ENCODE assay signal across 13 mouse cellular contexts in the genomic region with DNA sequence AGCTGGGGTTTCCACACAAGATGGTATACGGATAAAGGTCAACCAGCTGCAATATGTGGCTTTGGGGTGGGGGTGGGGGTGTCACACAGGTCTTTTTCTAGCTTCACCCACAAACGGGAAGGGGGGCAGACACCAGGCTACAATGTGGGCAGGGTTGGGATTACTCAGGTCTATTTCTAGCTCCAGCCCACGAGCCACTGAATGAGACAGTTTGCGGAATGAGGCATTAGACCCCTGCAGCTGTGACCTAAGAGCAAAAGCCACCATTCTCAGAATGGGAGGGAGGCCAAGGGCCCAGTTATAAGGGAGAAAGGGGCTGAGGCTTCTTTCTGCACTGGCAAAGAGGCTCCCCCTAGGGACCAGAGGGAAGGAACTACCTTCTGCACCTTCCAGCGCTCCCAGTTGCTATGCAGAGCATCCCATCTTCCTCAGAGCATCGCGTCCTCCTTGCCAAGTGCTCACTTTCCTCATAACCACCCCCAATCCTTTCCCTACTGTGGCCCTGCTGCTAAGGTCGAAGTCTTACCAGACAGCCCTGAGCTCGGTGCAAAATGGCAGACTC. TPM values are rescaled to one million over a fixed set of nuclear protein-coding genes. Genes with fewer than 3 reads are reported as not detected.
DNase-seq lines count a peak whose midpoint lies in the region; ATAC-seq and TF ChIP-seq lines count a peak whose summit lies in the region.
"Had no signal": no experiment of that assay in that cellular context is flagged by ENCODE, and none has a peak within 500 bp of the region (broad histone marks: within the 10 kb centered on the region; RNA-seq: fewer than 3 reads in every experiment).

No protein-coding gene starts in this region.

- H3K27me3 ChIP-seq in hindbrain, embryonic 10.5 days (ENCODE audit: insufficient read depth, poor library complexity, severe bottlenecking): no peaks in the 10 kb centered on the region
- no peaks in the 10 kb centered on the region for H3K27me3 ChIP-seq in hindbrain, embryonic 14.5 days (ENCODE audit: control insufficient read depth, insufficient read depth, low read length)
- H3K27me3 ChIP-seq in thymus, adult 2 months (ENCODE audit: control insufficient read depth, insufficient read depth, low read length): no peaks in the 10 kb centered on the region

- H3K9ac ChIP-seq in hindbrain, embryonic 14.5 days: no peak overlapping the region

- DNase-seq in hindbrain, embryonic 10.5 days (ENCODE audit: low spot score): no peak
- DNase-seq in hindbrain, embryonic 14.5 days (ENCODE audit: low spot score): no peak
- peak; percentile 9 for DNase-seq in thymus, postnatal 0 days (ENCODE audit: low spot score)
- DNase-seq in thymus, adult 2 months: no peak
- peak; percentile 17 for DNase-seq in ZHBTc4 (ENCODE audit: low read depth, low spot score)
- no peak for DNase-seq in right cerebral cortex, postnatal 14 days
- DNase-seq: adrenal gland, postnatal 10 days; heart, postnatal 36 days; kidney, postnatal 14 days; lung, adult 18-20 months had no signal

- peaks cover 90% of the 10 kb centered on the region for H3K4me1 ChIP-seq in hindbrain, embryonic 10.5 days (replicated peaks)
- H3K4me1 ChIP-seq in hindbrain, embryonic 14.5 days (replicated peaks; ENCODE audit: control insufficient read depth, insufficient read depth, low read length): peaks cover 21% of the 10 kb centered on the region
- peaks cover 5% of the 10 kb centered on the region; the same call in 1 of the 2 replicates for H3K4me1 ChIP-seq in thymus, adult 2 months (replicated peaks; ENCODE audit: control insufficient read depth, insufficient read depth, low read length)
- peaks cover 49% of the 10 kb centered on the region for H3K4me1 ChIP-seq in olfactory bulb, adult 2 months (ENCODE audit: control insufficient read depth, insufficient read depth, low read length)

- no peak overlapping the region for H3K4me3 ChIP-seq in hindbrain, embryonic 10.5 days
- H3K4me3 ChIP-seq in hindbrain, embryonic 14.5 days (replicated peaks; ENCODE audit: low read length): no peak overlapping the region
- no peak overlapping the region for H3K4me3 ChIP-seq in thymus, adult 2 months (ENCODE audit: control insufficient read depth, insufficient read depth, low read length)
- H3K4me3 ChIP-seq in olfactory bulb, adult 2 months (ENCODE audit: insufficient read depth, low read depth, low read length): no peak overlapping the region
- H3K4me3 ChIP-seq: heart, embryonic 10.5 days had no signal

- H3K36me3 ChIP-seq in hindbrain, embryonic 10.5 days: no peaks in the 10 kb centered on the region
- H3K36me3 ChIP-seq in hindbrain, embryonic 14.5 days (replicated peaks; ENCODE audit: control insufficient read depth, insufficient read depth): no peaks in the 10 kb centered on the region
- H3K36me3 ChIP-seq in thymus, adult 2 months (ENCODE audit: control insufficient read depth, insufficient read depth, low read length): no peaks in the 10 kb centered on the region
- H3K36me3 ChIP-seq: heart, embryonic 10.5 days had no signal

- no peak overlapping the region for H3K4me2 ChIP-seq in hindbrain, embryonic 14.5 days (replicated peaks)

- TF ChIP-seq POLR2A in thymus, adult 2 months (IDR thresholded peaks at IDR 0.05; ENCODE audit: control insufficient read depth, extremely low read depth, insufficient read depth, low read length, poor library complexity): no peak
- no peak for TF ChIP-seq POLR2A in olfactory bulb, adult 2 months (IDR thresholded peaks at IDR 0.05; ENCODE audit: insufficient read depth, low read depth, low read length)

- no peak for ATAC-seq in hindbrain, embryonic 14.5 days (ENCODE audit: low FRiP score)
- ATAC-seq: inflammation-experienced regulatory T-cells, adult 6 months had no signal

- H3K27ac ChIP-seq in hindbrain, embryonic 10.5 days: peak overlapping the region; percentile 26; the same call in 1 of the 2 replicates
- no peak overlapping the region for H3K27ac ChIP-seq in hindbrain, embryonic 14.5 days
- H3K27ac ChIP-seq in thymus, adult 2 months (ENCODE audit: control insufficient read depth, insufficient read depth, low read length): no peak overlapping the region
- no peak overlapping the region for H3K27ac ChIP-seq in olfactory bulb, adult 2 months (ENCODE audit: insufficient read depth, low read depth, low read length)
- H3K27ac ChIP-seq: heart, embryonic 10.5 days had no signal

- no peak for TF ChIP-seq CTCF in thymus, adult 2 months (IDR thresholded peaks at IDR 0.05; ENCODE audit: borderline replicate concordance, control insufficient read depth, extremely low read depth, insufficient read depth, low read length, poor library complexity)
- peak; percentile 8; the same call in 1 of the 2 replicates for TF ChIP-seq CTCF in olfactory bulb, adult 2 months (IDR thresholded peaks at IDR 0.05; ENCODE audit: insufficient read depth, low read depth, low read length)

- 42% methylated on average over 9 of the region's 9 CpGs for WGBS in hindbrain, embryonic 10.5 days
- 50% methylated on average over 9 of the region's 9 CpGs for WGBS in hindbrain, embryonic 14.5 days
- 20% methylated on average over 9 of the region's 9 CpGs for WGBS in thymus, adult 2 months
- 24% methylated on average over 9 of the region's 9 CpGs for WGBS in olfactory bulb, adult 2 months

- no peaks in the 10 kb centered on the region for H3K9me3 ChIP-seq in hindbrain, embryonic 10.5 days
- H3K9me3 ChIP-seq in hindbrain, embryonic 14.5 days (ENCODE audit: control insufficient read depth, low read length): no peaks in the 10 kb centered on the region
- H3K9me3 ChIP-seq: heart, embryonic 10.5 days had no signal

RNA-seq across cellular contexts. Expression of a gene that starts 44.4 kb away (rescaled TPM):
- 39.8 and 46.3 TPM in 2 replicates for polyA plus RNA-seq in hindbrain, embryonic 10.5 days (2016; fragmentation: Nextera tagmentation; extraction: Ambion mirVana)
- polyA plus RNA-seq in hindbrain, embryonic 14.5 days (2014; fragmentation: Nextera tagmentation; extraction: Ambion mirVana): 52.4 and 58.3 TPM in 2 replicates
- polyA plus RNA-seq in thymus, postnatal 0 days (2015; fragmentation: Nextera tagmentation; extraction: Ambion mirVana): 31.3 and 45.3 TPM in 2 replicates
- polyA plus RNA-seq in thymus, adult 2 months (2012; rRNA removed): 149 and 160 TPM in 2 replicates
- 361 TPM in 1 of 2 replicates, not detected in the other for polyA plus RNA-seq in olfactory bulb, adult 2 months (2012; ENCODE audit: insufficient read depth, insufficient read length, low replicate concordance, missing spikeins)

Comparison
In these comparisons a context has a peak if more than half of its experiments do, and no peak if none do; other contexts are left out.
1. DNase-seq: peak in thymus, postnatal 0 days (single experiment) and ZHBTc4 (single experiment); none in hindbrain, embryonic 10.5 days (single experiment), hindbrain, embryonic 14.5 days (single experiment), thymus, adult 2 months (single experiment) and right cerebral cortex, postnatal 14 days (single experiment).